Mouse (Mus musculus) heart, adult 9 months (tissue): ENCODE data around the gene Gm44965.
"Not testable (repeated sequence)": the region's sequence is repeated elsewhere in the genome, so short reads cannot be mapped to it uniquely, and the experiment has no call there.

Source experiments
- DNase-seq, 2 experiments: peaks; one replicate each; pipeline ENCODE4 v3.0.0; 2022; ENCODE audit warnings: low spot score in 2 of 2

The Gm44965 gene

GRCm38 (mm10) chr6:48579215-48579648 is 14.5 kb upstream of the Gm44965 start:
- DNase-seq, result peak; percentile 57 to 70

GRCm38 (mm10) chr6:48581257-48581656 is 12.5 kb upstream of the Gm44965 start:
- no peak for DNase-seq

GRCm38 (mm10) chr6:48582037-48582436 is 11.7 kb upstream of the Gm44965 start:
- DNase-seq, result peak in 1 of 2 experiments; percentile 48

GRCm38 (mm10) chr6:48589194-48589750 is 4.5 kb upstream of the Gm44965 start, which contains the start of gene Gm45021:
TSS of gene Gm45021 (plus strand) at chr6:48589610.
- DNase-seq, result no peak

- DNase-seq, result no peak
Measured at GRCm38 (mm10) chr6:48591221-48591845, 2.4 kb upstream of the Gm44965 start.

GRCm38 (mm10) chr6:48591871-48592270 is 1.9 kb upstream of the Gm44965 start:
- DNase-seq, result no peak

GRCm38 (mm10) chr6:48594043-48594738 is 450 bp downstream of the Gm44965 start:
- DNase-seq, result peak; percentile 39 to 43

- DNase-seq, result no peak
Measured at GRCm38 (mm10) chr6:48595278-48595677, 1.5 kb downstream of the Gm44965 start.

GRCm38 (mm10) chr6:48596545-48597232 is 2.9 kb downstream of the Gm44965 start:
- DNase-seq, result no peak

GRCm38 (mm10) chr6:48597233-48597625 is 3.5 kb downstream of the Gm44965 start:
- no peak for DNase-seq

- no peak for DNase-seq
Measured at GRCm38 (mm10) chr6:48600594-48600993, 6.9 kb downstream of the Gm44965 start.

- DNase-seq, result peak; percentile 97
Measured at GRCm38 (mm10) chr6:48601271-48602079, 7.7 kb downstream of the Gm44965 start, which contains the start of gene Zfp775. TSS of gene Zfp775 (plus strand) at chr6:48602063.

- no peak for DNase-seq
Measured at GRCm38 (mm10) chr6:48602080-48602741, 8.5 kb downstream of the Gm44965 start.

GRCm38 (mm10) chr6:48608124-48608523 is 14.4 kb downstream of the Gm44965 start:
- DNase-seq, result no peak

- no peak for DNase-seq
Measured at GRCm38 (mm10) chr6:48609512-48609911, 15.8 kb downstream of the Gm44965 start.

GRCm38 (mm10) chr6:48610657-48611056 is 16.9 kb downstream of the Gm44965 start:
- no peak for DNase-seq

- no peak for DNase-seq
Measured at GRCm38 (mm10) chr6:48613464-48613863, 19.7 kb downstream of the Gm44965 start.

- DNase-seq, result no peak
Measured at GRCm38 (mm10) chr6:48614756-48615155, 21.0 kb downstream of the Gm44965 start.

GRCm38 (mm10) chr6:48620031-48620430 is 26.3 kb downstream of the Gm44965 start:
- DNase-seq, result no peak

- DNase-seq, result not testable (repeated sequence)
Measured at GRCm38 (mm10) chr6:48622186-48622843, 28.6 kb downstream of the Gm44965 start.
